Mouse (Mus musculus) cerebellum, adult 11 months (tissue): ENCODE results near the gene Ttll11.
A peak's percentile ranks its signal among the peaks of the same experiment; 100 is the strongest.

ENCODE experiments used
- DNase-seq: peaks from one replicate; pipeline ENCODE4 v3.0.0; 2022

Ttll11 gene

DNA sequence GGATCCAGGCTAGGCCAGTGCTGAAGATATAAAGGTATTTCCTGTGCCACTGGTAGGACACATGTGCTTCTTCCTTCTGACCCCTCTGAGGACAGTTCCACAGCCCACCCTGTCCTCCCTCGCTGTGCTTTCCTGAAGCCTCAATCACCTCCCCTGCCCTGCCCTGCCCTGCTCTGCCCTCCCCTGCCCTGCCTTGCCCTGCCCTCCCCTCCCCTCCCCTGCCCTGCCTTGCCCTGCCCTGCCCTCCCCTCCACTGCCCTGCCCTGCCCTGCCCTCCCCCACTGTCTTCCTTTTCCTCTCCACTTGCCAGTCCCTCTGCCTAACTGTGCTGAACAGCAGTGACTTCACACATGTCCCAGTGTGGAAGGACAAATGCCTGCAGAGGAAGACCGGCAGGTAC, 160.8 kb downstream of the Ttll11 start:
- DNase-seq: no peak

- DNase-seq: no peak
Measured at GRCm38 (mm10) chr2:35816056-35816661, 163.6 kb downstream of the Ttll11 start.

DNA sequence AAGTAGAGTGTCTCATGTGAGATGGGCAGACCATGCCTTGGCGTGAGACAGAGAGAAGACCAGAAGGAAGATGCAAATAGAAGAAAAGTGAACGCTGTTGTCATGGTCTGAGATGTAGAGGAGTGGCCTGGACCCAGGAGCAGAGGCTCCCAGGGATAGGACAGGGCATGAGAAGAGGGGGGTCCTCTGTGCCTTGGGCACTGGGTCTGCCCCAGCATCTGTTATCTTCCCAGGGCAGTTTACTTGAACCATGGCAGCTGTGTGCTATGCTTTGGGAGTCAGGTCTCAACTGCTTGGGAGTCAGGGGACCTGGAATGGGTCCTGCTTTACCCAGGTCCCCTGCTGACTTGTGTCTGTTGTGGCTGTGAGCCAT, 167.2 kb downstream of the Ttll11 start:
- no peak for DNase-seq

DNA sequence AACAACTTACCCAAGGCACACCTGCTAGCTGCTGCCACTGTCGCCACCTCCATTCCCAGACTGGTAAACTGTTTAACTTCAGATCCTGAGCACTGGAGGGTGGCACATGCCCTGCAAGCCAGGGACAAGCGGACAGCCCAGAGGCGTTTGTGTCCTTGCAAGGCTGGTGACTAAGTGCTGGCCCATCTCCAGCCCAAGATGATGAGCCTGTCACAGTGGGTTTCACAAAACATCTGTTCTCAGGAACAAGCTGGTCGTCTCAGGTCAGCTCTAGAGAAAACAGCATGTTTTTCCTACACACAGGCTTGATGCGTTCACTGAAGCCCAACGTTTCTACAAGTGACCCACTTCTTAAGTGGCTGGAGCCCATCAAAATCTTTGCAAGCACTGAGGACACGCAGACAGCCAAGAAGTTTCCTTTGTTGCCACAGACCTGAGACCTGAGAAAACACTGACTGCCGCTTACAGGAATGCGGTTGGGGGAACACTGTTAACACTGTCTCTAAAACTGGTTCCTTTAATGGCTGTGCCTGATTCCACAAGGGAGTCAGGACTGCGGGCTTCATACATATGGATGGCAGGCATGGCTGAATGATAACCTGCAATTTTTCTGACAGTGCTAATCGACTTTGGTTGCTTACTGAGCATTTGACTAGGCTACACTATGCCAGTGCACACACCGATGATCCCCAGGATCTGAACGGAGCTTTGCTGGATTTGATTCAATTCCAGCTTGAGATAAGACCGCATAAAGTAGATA, 167.7 kb downstream of the Ttll11 start:
- DNase-seq: no peak

GRCm38 (mm10) chr2:35810027-35810426, 169.7 kb downstream of the Ttll11 start:
- no peak for DNase-seq

- no peak for DNase-seq
Measured at GRCm38 (mm10) chr2:35809141-35809540, 170.6 kb downstream of the Ttll11 start.

- no peak for DNase-seq
Measured at GRCm38 (mm10) chr2:35805881-35806280, 173.8 kb downstream of the Ttll11 start.

- DNase-seq: no peak
Measured at GRCm38 (mm10) chr2:35803095-35803494, 176.6 kb downstream of the Ttll11 start.

DNA sequence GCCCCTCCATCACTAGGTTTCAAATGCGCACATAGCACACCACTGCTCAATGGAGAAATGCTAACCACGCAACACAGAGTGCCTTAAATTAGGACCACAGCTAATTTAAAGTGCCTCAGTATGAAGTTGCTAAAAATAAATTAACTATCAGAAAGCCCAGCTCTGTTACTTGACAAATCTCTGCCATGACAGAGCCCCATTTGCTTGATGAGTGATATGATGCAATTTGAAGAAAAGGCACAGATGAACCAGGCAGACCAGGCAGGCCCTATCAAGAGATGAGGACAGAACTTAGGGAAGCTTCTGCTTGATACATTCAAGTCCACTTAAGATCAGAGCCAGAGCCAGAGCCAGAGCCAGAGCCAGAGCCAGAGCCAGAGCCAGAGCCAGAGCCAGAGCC, 178.0 kb downstream of the Ttll11 start:
- DNase-seq: no peak

DNA sequence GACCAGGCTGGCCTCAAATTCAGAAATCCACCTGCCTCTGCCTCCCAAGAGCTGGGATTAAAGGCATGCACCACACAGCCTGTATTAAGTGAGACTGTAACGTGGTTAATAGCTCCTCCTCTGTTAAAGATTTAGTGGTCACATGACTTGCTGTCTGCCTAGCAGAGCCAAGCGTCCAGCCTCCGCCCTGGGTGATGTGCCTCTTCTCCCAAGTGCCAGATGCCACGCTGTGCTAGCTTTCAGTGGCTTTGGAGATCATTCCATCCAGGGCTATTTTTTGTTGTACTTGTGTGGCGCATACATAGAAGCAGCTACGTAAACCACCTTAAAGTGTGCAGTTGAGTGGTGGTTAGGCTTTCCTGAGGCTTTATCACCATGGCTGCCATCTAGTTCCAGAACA, 180.6 kb downstream of the Ttll11 start:
- no peak for DNase-seq

- DNase-seq: no peak
Measured at GRCm38 (mm10) chr2:35797998-35798397, 181.7 kb downstream of the Ttll11 start.

DNA sequence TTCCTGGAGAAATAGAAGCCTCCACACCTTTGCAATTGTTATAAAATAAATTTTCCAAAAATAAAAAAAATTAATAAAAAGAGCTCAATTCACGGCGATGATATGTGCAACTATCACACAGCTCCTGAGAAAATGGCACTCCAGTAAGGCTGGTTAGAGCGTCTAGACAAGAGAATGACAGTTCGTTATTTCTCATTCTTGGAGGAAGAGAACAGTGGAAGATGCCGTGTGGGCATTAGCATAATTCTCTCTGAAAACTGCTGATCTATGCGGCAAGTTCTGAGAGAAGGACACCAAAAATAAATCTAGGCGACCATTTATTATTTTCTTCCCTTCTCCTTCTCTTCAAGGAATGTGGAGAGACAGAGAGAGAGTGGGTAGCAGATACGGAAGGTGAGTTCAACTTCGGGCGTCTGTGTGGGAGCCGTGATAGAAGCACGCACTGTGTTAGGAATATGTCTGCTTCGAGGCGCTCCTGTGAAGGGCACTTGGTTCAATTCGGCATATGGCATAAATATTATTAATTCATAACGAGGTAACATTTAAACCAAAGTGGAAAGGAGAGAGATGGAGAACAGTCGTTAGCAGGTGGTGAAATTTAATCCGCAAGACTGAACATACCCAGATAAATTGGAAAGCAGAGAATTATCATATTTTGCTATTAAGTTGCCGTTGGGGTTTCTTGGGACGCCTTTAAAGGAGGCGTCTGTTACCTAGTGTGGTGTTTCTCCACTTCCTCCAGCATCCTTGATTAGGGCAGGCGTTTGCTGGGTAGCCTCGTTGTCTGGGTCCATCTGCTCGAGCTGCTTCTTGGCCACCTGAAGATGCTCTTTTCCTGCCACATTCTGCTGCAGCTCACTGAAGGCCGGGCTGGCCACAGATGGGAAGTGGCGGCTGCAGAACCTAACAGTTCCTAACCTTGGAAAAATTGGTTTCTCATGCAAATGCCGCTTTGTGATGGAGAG, 190.1 kb downstream of the Ttll11 start:
- peak; percentile 55 for DNase-seq

- DNase-seq: no peak
Measured at GRCm38 (mm10) chr2:35785877-35786276, 193.8 kb downstream of the Ttll11 start.

DNA sequence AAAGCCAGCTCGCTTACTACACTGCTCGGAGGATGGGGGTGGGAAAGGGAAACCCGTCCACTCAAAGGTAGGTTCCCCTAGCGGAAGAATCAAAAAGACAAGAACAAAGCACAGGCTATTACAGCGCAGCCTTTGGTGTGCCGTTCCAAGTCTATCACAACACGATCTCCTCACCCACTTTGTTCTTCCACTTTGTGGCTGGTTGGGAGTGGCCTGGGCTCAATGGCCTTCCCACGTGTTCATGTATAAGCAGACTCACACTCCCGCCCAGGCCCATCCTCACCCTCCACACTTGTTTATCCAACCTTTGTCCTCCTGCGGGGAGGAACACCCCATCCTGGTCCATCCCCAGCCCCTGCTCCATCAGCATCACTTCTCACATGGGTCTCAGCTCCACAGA, 196.3 kb downstream of the Ttll11 start:
- DNase-seq: no peak

DNA sequence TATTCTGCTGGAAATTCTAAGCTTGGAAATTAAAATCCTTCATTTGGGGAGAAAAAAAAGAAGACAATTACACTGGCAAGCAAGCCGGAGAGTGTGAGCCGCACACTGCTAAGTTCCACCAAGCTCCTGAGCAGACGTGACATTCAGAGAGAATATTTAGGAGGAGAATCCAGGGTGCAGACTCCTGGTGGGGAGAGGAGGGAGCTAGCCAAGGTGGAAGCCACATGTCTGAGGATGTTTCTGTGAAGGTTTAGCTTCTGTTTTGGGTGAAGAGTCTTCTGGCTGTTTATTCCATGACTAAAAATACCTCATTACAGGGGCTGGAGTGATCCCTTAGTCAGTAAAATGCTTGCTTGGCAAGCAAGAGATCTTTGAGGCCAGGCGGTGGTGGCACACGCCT, 200.4 kb downstream of the Ttll11 start:
- no peak for DNase-seq

GRCm38 (mm10) chr2:35776935-35777334, 202.8 kb downstream of the Ttll11 start:
- no peak for DNase-seq

DNA sequence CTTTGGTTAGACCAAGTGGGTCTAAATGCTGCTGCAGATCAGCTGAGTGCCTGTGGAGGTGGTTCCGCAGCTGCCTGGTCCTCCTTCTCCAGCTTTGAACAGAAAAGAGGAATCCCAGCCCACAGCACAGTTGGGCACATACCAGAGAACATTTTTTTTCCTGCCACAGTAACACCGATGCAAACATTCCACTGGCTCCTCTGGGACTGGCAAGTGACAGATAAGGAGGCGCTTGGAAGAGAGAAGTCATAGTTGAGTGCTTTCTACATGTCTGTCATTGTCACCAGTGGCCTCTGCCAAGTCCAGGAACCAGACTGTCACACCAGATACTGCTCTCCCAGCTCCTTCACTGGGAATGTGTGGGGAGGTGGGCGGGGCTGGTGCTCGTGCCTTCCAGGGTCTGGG, 204.1 kb downstream of the Ttll11 start:
- no peak for DNase-seq

DNA sequence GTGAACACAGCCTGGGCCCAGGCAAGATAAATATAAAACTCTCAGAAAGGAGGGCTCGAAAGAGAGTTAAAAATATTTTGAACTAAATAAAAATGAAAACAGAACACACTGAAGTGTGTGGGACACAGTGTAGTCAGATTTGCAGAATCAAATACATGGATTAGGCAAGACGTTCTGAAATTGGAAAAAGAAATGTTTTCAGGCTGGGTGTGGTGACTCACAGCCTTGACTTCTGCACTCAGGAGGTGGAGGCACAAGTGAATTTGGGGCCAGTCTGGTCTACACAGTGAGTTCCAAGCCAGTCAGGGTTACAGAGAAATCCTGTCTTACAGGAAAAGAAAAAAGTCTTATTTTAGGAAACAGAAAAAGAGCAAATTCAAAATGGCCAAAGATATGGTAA, 209.2 kb downstream of the Ttll11 start:
- no peak for DNase-seq

- no peak for DNase-seq
Measured at GRCm38 (mm10) chr2:35769398-35769797, 210.3 kb downstream of the Ttll11 start.

- DNase-seq: no peak
Measured at GRCm38 (mm10) chr2:35768538-35769238, 211.0 kb downstream of the Ttll11 start.

DNA sequence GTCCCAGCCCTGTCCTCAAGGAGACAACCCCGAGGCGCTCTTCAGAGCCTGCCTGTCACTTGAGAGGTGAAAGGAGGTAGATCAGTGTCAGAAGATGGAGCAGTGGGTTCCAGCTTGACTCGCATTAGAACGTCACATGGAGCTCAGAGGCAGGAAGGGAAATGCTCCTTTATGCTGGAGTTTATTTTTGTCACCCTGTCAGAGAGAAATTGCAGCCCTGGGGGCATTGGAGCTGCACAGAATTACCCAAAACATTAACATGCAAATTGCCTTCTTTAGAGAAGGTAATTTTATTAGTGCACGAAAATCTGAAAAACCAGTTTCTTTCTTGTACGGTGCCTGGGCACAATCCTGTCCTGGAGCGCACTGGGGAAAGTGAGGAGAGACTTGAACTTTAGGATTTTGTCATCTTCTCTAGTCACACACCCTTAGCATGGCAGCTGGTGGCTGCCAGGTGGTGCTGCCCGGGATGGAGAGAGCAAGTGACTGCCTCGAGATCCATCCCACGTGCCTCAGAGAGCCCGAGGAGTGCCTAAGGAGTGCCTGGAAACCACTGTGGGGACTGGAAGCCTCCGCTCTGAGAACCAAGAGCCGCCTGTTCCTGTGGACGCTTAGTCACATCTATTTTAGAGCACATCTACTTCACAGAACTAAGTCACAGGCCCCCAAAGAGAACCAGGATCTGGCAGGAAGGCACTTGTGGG, 211.7 kb downstream of the Ttll11 start:
- no peak for DNase-seq

GRCm38 (mm10) chr2:35764328-35764727, 215.4 kb downstream of the Ttll11 start:
- no peak for DNase-seq
